Mouse (Mus musculus) thymus, postnatal 10 days (tissue): ENCODE measurements at regions not wholly inside any gene's neighbourhood (a gene's known extent, or its start where the extent isn't known, plus 50 kb on each side); places are given as distances from the start of the nearest gene placed in this dataset.
A peak's percentile ranks its signal among the peaks of the same experiment; 100 is the strongest.

Source experiments
- DNase-seq, 2 experiments: peaks; one replicate each; pipeline ENCODE4 v3.0.0; 2021; ENCODE audit warnings: low spot score in 2 of 2

DNA sequence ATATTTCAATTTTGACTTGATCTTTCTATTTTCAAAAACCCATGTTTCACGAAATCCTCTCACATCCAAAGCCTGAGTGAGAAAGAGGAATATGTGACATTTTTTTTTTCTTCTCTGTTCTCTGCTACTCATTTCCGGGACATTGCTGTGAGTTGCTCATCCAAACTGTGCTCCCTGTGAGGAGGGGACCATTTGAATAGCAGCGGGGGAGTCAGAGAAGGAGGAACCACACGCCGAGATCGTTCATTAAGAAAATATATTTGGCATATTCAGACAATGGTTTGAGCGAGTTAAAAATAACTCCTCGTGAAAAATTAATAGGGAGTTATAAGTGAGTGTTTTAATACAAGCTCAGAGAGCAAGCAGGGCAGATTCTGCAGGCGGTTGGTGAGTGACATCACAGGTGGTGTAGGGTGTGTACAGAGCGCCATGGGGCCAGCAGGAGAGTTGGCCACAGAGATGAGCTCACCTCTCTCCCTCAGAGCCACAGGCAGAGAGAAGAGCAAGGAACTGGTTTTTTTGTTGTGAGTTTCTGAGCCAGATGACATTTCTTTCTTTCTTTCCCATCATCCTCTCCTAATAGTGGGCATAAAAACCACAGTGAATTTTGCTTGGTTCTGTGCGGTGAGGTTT, 54.4 kb upstream of the Calcoco1 start:
- DNase-seq, result no peak

DNA sequence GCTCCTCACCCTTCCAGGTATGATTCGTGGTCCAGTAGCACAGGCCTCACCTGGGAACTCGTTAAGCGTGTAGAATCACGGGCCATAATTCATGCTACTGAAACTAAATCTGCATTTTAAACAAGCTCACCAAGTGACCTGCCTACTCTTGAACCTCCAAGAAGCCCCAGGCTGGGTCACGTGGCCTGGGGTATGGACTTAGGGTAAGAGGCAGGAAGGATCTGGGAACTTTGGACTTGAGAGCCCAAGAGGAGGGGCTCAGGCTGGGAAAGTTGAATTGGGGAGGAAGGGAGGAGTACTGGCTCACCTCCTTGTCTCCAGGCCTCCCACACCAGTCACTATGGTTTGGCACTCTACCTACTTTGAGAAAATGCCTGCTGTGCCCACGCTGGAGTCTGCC, 58.6 kb upstream of the Calcoco1 start:
- DNase-seq, result no peak

DNA sequence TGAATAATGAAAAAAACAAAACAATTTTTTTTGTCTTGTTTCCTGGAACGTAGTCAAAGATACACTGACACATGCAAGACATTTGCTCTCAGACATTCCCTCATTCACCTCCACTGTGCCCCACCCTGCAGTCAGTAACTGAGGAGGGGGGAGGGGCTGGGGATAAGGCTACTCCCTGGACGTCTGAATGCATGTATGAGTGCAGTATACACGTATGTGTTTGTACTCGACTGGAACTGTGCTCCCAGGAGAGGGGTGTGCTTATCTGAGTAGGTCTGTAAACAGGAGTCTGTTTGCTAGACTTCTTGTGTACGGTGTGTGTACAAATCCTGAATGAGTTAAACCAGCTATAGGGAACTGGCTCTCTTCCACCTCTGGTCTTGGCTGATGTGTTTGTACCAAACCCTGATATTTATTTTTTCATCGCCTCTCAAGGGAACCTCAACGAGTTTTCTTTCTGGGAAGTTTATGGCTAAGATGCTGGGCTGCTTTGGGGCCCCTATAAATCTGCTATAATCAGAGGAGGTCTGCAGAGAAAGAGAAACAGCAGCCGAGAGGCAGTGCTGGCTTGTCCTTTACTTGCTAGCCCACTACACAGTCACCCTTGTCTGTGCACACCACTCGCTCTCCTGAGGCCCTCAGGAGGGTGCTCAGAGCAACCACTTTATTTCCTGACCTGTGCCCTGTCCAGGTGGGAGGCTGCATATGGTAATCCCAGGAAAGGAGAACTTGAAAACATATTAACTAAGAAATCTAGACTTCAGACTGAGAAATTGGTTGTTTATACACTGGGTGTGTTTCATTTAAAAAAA, 61.2 kb upstream of the Calcoco1 start:
- no peak for DNase-seq

DNA sequence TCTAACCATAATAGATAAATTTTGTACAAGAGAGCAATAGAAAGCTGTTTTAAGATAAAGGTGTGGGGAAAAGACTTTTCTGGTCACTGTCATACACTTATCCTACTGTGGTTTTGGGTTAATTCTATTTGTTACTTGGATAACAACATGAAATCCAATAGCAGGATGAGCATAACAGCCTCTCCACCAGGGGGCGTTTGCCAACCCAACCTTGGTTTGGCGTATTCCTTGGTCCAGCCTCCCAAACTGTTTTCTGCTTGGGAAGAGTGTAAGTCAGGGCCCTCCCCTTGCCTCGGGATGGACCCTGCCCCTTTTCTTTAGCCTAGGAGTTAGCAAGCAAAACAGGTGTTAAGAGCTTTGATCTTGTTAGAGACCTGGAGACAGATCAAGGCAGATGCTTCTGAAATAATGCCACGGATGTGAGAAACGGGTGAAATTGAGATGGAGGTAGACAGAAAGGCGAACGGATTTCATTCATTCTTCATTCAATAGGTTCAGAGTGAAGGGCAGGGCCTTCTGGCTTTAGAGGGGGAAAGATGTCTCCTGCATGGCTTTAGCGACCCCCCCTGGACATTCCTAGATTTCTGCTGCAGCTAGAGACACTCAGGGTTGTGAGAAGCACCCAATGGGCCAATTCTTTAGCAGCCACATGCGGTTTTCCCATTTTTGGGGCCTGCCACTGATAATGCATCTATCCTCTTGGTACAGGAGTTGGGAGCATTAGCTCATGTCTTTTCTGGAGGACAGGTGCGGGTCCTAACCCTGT, 63.3 kb upstream of the Calcoco1 start:
- DNase-seq, result peak in 1 of 2 experiments; percentile 56

DNA sequence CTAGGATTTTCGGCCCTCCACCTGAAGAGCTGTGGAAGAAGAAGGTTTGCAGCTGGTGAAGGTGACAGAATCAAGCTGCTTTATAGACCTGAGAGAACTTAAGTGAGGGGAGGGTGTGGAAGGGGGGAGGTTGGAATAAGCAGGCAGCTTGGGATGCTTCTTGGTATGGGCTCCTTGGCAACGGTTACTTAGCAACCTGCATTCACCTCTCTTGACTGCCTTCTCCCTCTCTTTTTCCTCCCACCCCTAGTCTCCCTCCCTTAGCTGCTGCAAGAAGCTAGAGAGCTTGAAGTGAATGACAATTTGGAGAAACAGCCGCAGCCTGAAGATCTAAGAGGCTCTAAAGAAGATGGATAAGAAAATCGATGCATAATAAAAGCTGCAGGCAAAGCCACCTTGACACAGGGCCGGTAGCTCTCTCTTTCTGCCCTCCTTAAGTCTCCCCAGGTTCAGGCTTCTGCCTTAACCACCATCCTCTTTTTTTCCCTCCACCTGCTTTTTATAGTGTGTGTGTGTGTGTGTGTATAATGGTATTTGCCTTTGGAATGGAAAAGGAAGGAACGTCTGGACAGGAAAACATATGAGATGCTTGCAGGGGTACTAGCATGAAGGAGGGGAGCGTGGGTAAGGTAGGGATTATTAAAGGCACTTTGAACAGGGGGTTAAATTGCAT, 67.0 kb upstream of the Calcoco1 start:
- DNase-seq, result no peak

DNA sequence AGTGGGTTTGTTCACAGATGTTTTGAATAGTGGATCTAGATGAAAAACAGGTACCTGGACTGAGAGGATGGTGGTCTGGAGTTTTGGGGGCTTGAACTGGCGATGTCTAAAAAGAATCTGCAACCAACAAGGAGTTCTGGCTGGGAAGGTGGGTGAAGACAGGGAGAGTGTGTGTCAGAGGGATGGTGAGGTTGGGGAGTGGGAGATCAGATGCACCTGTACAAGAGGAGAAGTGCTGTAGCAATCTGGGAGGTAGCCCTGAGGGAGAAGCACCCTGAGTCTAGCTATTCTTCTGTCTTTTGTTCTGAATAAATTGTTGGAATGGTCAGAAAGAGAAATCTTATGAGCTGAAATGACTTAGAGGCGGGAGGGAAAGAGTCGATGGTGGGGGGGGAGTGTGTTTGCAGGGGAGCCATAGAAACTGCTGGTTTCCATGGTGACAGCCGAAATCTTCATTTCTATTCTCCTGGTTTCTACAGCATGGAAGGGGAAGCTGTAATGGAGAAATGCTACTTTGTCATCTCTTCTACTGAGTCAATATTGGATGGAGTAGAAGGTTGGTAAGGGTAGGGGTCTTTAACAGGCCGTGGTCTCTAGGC, 75.1 kb upstream of the Calcoco1 start:
- DNase-seq, result no peak

DNA sequence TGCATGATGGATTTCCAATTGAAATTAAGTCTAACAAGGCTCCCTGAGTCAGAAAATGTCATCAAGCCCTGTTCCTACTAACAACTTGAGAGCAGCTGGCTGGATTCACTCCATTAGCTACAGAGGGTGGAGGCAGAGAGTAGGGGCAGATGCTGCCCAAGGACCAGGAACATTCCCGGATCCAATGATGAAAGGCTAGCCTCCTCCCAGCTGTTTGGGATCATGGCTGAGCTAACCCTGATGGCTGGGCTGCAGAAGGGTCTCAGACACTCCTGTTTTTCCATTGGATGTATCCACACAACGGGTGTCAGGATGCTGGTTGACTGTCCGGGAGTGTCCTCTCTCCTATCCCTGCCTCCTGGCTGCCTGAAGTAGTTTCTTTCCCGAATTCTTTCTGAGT, 78.1 kb upstream of the Calcoco1 start:
- no peak for DNase-seq

DNA sequence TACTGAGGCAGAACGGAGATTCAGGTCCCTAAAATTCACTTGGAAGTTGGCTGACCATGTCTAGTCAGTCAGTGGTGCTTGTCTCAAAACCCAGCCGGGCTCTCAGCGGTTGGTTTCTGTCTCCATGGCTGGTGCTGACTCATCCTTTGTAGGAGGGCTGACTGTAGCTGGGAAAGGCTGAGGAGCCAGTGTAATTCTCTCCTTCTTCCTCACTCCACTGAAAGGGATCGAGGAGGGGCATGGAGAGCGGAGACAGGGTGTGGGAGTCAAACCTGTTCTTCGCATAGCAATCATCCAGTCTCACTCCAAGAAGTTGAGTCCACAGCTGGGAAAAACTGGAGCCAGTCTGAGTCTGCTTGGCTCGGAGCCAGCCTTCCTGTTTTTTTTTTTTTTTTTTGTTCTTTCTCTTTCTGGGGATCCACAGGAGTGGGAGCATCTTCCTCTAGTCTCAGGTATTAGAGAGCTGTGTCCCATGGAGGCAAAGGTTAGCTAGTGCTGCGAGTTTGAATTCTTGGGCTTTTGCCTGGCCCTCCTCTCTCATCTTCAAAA, 80.4 kb upstream of the Calcoco1 start:
- no peak for DNase-seq

DNA sequence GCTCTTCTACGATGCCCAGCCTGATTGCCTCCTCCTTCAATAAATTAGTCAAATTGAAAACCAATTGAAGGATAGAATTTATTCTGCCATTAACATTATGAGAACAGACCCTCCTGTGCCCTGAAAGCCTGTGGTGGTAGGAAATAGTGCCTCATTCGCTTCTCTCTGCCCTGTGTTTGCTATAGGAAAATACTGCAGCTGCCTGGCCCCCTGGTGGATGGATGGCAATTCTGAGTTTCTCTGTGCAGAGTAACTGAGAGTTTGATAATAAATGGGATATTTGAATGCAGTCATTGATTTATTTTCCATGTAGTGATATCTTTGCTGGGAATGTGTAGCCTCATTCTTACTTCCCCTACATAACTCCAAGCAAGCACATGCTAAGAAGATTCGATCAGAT, 85.4 kb upstream of the Calcoco1 start:
- DNase-seq, result no peak

DNA sequence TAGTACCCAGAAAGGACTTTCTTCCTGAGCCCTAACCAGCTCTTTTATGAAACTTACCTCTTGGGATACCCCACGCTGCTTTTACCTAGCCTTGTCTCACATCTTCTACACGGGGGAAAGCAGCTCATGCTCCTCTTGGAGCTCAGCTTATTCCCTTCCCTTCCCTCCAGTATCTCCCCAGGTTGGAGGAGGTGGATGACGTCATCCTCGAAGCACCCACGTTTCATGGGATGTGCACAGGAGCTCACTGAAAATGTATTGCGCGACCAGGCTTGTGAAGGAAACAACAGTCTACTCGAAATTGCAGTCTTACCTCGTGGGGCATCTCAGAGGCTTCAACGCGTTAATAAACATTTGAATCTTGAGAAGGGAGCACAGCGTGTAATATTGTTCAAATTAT, 97.2 kb upstream of the Calcoco1 start:
- DNase-seq, result no peak

DNA sequence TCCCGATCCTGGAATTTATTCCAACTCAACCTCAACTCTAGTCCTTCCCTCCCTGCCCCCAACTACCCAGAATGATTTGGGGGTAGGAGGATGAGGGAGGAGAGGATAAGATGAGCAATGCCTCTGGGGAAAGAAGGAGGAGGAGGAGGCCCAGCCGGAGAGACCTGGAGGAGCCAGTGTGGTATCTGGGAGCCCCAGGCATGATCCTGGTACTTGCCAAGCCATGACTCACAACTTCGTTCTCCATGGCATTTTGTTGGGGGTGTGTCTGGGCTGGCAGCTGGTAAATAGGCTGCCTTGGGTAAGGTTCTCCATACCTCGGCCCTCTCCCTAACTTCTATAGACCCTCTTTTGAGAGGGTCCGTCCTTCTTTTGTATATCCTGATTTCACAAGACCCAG, 81.2 kb upstream of the Hoxc13 start:
- DNase-seq, result no peak

DNA sequence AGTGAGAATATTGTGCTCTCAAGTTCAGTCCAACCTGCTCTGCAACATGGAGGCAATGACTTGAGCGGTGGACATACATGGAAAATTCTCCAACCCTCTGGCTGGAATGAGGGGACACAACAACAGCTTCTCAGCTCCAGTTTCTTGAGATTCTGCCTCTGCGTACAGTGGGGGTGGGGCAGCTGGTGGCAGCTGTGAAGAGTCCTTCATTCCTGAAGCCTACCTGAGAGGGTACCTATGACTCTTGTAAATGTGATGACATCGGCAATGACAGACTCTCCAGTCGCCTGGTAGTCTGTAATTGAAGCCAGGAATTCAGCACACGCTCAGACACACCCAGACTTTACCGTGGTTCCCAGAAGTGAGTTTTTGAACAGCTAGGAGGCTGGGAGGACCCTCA, 58.5 kb upstream of the Hoxc13 start:
- DNase-seq, result no peak

DNA sequence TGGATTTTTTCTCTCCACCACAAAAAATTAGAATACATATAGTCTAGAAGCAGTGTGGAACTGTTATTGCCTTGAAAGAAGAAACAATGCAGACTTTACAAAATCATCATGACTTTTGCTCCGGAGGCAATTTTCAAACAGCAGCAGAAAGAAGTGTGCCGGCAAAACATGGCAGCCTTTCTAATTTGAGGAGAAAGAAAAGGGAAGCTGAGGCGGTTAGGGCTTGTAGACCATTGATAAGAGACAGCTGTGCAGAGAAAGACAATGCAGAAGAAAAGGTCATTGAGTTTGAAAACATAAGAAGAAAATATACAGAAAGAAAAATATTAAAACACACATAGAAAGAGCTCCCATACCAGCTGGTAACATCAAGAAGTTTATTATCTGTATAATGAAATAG, 54.1 kb upstream of the Hoxc13 start:
- DNase-seq, result no peak
